Mouse (Mus musculus) C2C12 (cell line): ENCODE data around the gene Lgi4.

ENCODE experiments used
- CEBPB ChIP-seq: IDR thresholded peaks from one replicate; pipeline ENCODE4 v1.6.1; 2011; ENCODE audit warnings: low read depth, mild to moderate bottlenecking, control low read depth, moderate library complexity
- CTCF ChIP-seq: IDR thresholded peaks from one replicate; pipeline ENCODE4 v1.5.1; 2011; ENCODE audit not compliant: control insufficient read depth, insufficient read depth, insufficient read length
- FOSL1 ChIP-seq: IDR thresholded peaks from one replicate; pipeline ENCODE4 v1.8.0; 2011; ENCODE audit warnings: mild to moderate bottlenecking, low read length; ENCODE audit not compliant: poor library complexity, insufficient read depth, severe bottlenecking
- MAX ChIP-seq: IDR thresholded peaks from one replicate; pipeline ENCODE4 v1.6.1; 2011; ENCODE audit warnings: mild to moderate bottlenecking, control low read depth
- MYOG ChIP-seq: IDR thresholded peaks from one replicate; pipeline ENCODE4 v1.6.1; 2011; ENCODE audit not compliant: control insufficient read depth, insufficient read length; ENCODE audit errors: extremely low read depth

DNA sequence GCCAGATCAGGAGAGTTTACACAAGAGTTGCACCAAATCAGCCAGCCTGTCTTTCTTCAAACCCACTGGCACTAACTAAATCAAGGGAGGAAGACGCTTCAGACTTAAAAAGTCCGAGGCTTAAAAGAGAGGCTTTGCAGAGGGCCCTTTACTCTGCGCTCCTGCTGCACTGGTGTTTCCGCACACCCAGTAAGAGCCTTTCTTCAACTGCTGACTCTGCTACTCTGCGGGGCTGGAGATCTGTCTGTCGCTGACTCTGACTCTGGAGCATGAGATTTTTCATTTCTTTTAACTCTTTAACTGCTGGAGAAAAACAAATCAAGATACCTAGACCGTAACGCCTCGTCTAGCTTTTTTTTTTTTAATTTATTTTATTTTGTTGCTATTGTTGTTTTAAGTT is 25.0 kb downstream of the Lgi4 start:
- TF ChIP-seq CTCF: no peak
- no peak for TF ChIP-seq CEBPB
- no peak for TF ChIP-seq MAX
- no peak for TF ChIP-seq FOSL1
- TF ChIP-seq MYOG: no peak
